Mouse (Mus musculus) gonadal fat pad, adult 2 months (tissue): ENCODE data around the gene Olfr1387. TPM values are rescaled to one million over a fixed set of nuclear protein-coding genes. Genes with fewer than 3 reads are reported as not detected.
"Not testable (repeated sequence)": the region's sequence is repeated elsewhere in the genome, so short reads cannot be mapped to it uniquely, and the experiment has no call there.

Experiments used
- DNase-seq: peaks from one replicate; pipeline ENCODE4 v3.0.0-alpha.2; 2012; ENCODE audit warnings: low read depth
- polyA plus RNA-seq: library from polyadenylated mRNA; depleted of rRNA; stranded (reverse); fragments of >200 nt; gene quantifications from 2 replicates; pipeline ENCODE4 v1.2.3, GENCODE M21; 2012; rRNA removed

Gene Olfr1387
- polyA plus RNA-seq, result not detected in 2 replicates

- no peak for DNase-seq
These were observed at the start of gene Olfr1387 for GRCm38 (mm10) chr11:49455043-49455442. Gene Olfr1387 (plus strand): TSS chr11:49455343.

GRCm38 (mm10) chr11:49406784-49407183 is 48.4 kb upstream of the Olfr1387 start:
- no peak for DNase-seq

- DNase-seq, result no peak
These were observed 44.6 kb upstream of the Olfr1387 start for GRCm38 (mm10) chr11:49410540-49410939.

GRCm38 (mm10) chr11:49422767-49423166 is 32.4 kb upstream of the Olfr1387 start, which contains the start of gene Olfr1389:
Gene Olfr1389 (plus strand): TSS chr11:49423067.
- DNase-seq, result no peak

- DNase-seq, result no peak
These were observed 29.8 kb upstream of the Olfr1387 start for GRCm38 (mm10) chr11:49425257-49425927.

- DNase-seq, result no peak
These were observed 25.5 kb upstream of the Olfr1387 start for GRCm38 (mm10) chr11:49429641-49430040.

GRCm38 (mm10) chr11:49436411-49436810 is 18.7 kb upstream of the Olfr1387 start, which contains the start of gene Olfr1388:
Gene Olfr1388 (plus strand): TSS chr11:49436624.
- no peak for DNase-seq

- not testable (repeated sequence) for DNase-seq
These were observed 9.6 kb downstream of the Olfr1387 start, which contains the start of gene Olfr1386 for GRCm38 (mm10) chr11:49464746-49465145. Gene Olfr1386 (plus strand): TSS chr11:49465046.

GRCm38 (mm10) chr11:49485973-49486372 is 30.8 kb downstream of the Olfr1387 start:
- DNase-seq, result no peak

GRCm38 (mm10) chr11:49488770-49489169 is 33.6 kb downstream of the Olfr1387 start, which contains the start of gene Olfr1385:
Gene Olfr1385 (plus strand): TSS chr11:49489070.
- not testable (repeated sequence) for DNase-seq

Other genes with a start within 250 kb of the Olfr1387 start
- 113 and 126 TPM in 2 replicates for gene Mgat1, start 211.2 kb upstream of the Olfr1387 start, polyA plus RNA-seq
- 0.09 and 0.11 TPM in 2 replicates for gene Olfr1393, start 177.0 kb upstream of the Olfr1387 start, polyA plus RNA-seq
- gene Olfr1392, start 170.1 kb upstream of the Olfr1387 start, polyA plus RNA-seq, result 0.04 and 0.05 TPM in 2 replicates
- not detected in 2 replicates for gene Olfr10, start 150.6 kb upstream of the Olfr1387 start, polyA plus RNA-seq
- gene Olfr1391, start 132.6 kb upstream of the Olfr1387 start, polyA plus RNA-seq, result not detected in 2 replicates
- not detected in 2 replicates for gene Olfr1390, start 120.2 kb upstream of the Olfr1387 start, polyA plus RNA-seq
- gene Olfr1389, start 32.3 kb upstream of the Olfr1387 start, polyA plus RNA-seq, result not detected in 2 replicates
- gene Olfr1388, start 18.7 kb upstream of the Olfr1387 start, polyA plus RNA-seq, result 0.63 and 1.9 TPM in 2 replicates
- gene Olfr1386, start 9.7 kb downstream of the Olfr1387 start, polyA plus RNA-seq, result not detected in 2 replicates
- gene Olfr1385, start 33.7 kb downstream of the Olfr1387 start, polyA plus RNA-seq, result not detected in 2 replicates
- gene Olfr1384, start 51.4 kb downstream of the Olfr1387 start, polyA plus RNA-seq, result not detected in 2 replicates
- not detected in 2 replicates for gene Olfr1383, start 64.3 kb downstream of the Olfr1387 start, polyA plus RNA-seq
- gene Olfr1382, start 72.9 kb downstream of the Olfr1387 start, polyA plus RNA-seq, result not detected in 2 replicates
- not detected in 2 replicates for gene Olfr1381, start 88.1 kb downstream of the Olfr1387 start, polyA plus RNA-seq
- not detected in 2 replicates for gene Olfr1380, start 101.5 kb downstream of the Olfr1387 start, polyA plus RNA-seq
- 8.8 and 9.2 TPM in 2 replicates for gene Flt4, start 153.9 kb downstream of the Olfr1387 start, polyA plus RNA-seq
- not detected in 2 replicates for gene Scgb3a1, start 208.3 kb downstream of the Olfr1387 start, polyA plus RNA-seq